Mouse (Mus musculus) gonadal fat pad, adult 2 months (tissue): ENCODE measurements at regions not wholly inside any gene's neighbourhood (a gene's known extent, or its start where the extent isn't known, plus 50 kb on each side); places are given as distances from the start of the nearest gene placed in this dataset.

Experiments
- DNase-seq: peaks from one replicate; pipeline ENCODE4 v3.0.0-alpha.2; 2012; ENCODE audit warnings: low read depth

GRCm38 (mm10) chr13:19883896-19884658, 60.0 kb upstream of the Gpr141 start:
- no peak for DNase-seq

DNA sequence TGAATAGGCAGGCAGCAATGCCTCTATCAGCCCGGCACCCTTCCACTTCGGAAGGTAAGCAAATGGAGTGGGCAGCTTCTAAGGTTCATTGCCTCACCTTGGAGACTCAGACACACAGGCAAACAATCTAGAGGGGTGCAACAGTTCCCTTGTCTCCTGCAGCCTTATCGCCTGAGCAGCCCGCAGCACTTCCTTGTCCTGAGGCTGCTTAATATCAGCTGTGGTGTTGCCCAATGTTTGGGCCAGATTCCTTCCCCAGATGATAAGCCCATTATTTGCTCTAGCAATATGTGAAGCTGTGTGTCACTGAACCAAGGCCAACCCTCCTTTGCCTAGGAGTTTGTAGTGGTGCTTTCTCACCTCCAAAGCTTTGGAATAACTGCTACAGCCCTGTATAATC, 58.8 kb upstream of the Gpr141 start:
- no peak for DNase-seq

- no peak for DNase-seq
Measured at GRCm38 (mm10) chr13:19881772-19882171, 57.7 kb upstream of the Gpr141 start.

DNA sequence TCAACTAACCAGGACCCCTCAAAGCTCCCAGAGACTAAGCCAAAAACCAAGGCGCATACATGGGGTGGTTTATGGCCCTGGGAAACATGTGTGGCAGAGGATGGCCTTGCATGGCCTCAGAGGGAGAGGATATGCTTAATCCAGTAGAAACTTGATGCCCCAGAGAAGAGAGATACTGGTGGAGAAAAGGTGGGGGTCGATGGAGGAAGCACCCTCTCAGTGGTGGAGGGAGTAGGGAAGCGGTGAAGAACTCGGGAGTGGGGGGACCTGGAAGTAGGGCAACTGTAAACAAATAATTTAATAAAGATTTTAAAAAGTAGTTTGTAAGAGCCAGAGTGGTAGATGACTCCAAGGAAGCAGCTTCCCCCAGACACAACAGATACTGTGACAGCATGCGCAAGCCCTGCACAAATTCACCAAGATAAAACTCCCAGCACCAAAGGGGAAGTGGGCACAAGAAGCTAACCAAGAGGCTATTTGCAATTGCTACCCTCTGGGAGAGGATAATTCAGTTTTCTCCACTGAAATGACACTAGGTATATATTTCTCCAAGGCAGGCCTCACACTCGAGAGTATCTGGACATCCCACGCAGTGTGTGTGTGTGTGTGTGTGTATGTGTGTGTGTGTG, 50.7 kb upstream of the Gpr141 start:
- no peak for DNase-seq
